Mouse (Mus musculus) spleen, postnatal 36 days (tissue): ENCODE data around the gene Rbm20.
"Not testable (repeated sequence)": the region's sequence is repeated elsewhere in the genome, so short reads cannot be mapped to it uniquely, and the experiment has no call there.

ENCODE experiments used
- DNase-seq, 2 experiments: peaks; one replicate each; pipeline ENCODE4 v3.0.0; 2022; ENCODE audit warnings: low spot score in 2 of 2, mixed read lengths in 1 of 2

Gene Rbm20

GRCm38 (mm10) chr19:53791751-53792720 is 114.9 kb downstream of the Rbm20 start:
- DNase-seq, result no peak

GRCm38 (mm10) chr19:53792976-53793897 is 116.1 kb downstream of the Rbm20 start:
- DNase-seq, result no peak

- DNase-seq, result no peak
These were observed 117.1 kb downstream of the Rbm20 start for GRCm38 (mm10) chr19:53793994-53794890.

GRCm38 (mm10) chr19:53794996-53795395 is 117.9 kb downstream of the Rbm20 start:
- no peak for DNase-seq

GRCm38 (mm10) chr19:53796020-53796419 is 118.9 kb downstream of the Rbm20 start:
- no peak for DNase-seq

- no peak for DNase-seq
These were observed 120.7 kb downstream of the Rbm20 start for GRCm38 (mm10) chr19:53797770-53798169.

- DNase-seq, result no peak
These were observed 122.8 kb downstream of the Rbm20 start for GRCm38 (mm10) chr19:53799885-53800284.

GRCm38 (mm10) chr19:53800365-53800999 is 123.4 kb downstream of the Rbm20 start:
- no peak for DNase-seq

GRCm38 (mm10) chr19:53801380-53801779 is 124.3 kb downstream of the Rbm20 start:
- no peak for DNase-seq

- DNase-seq, result no peak
These were observed 124.9 kb downstream of the Rbm20 start for GRCm38 (mm10) chr19:53801789-53802683.

- peak in 1 of 2 experiments; percentile 25 for DNase-seq
These were observed 126.8 kb downstream of the Rbm20 start for GRCm38 (mm10) chr19:53803954-53804353.

- DNase-seq, result no peak
These were observed 128.0 kb downstream of the Rbm20 start for GRCm38 (mm10) chr19:53805063-53805462.

- DNase-seq, result no peak
These were observed 129.0 kb downstream of the Rbm20 start for GRCm38 (mm10) chr19:53806126-53806525.

- DNase-seq, result not testable (repeated sequence)
These were observed 129.6 kb downstream of the Rbm20 start for GRCm38 (mm10) chr19:53806526-53807275.

- peak; percentile 42 to 43 for DNase-seq
These were observed 130.2 kb downstream of the Rbm20 start for GRCm38 (mm10) chr19:53807276-53807801.

- DNase-seq, result no peak
These were observed 131.1 kb downstream of the Rbm20 start for GRCm38 (mm10) chr19:53808041-53808777.

GRCm38 (mm10) chr19:53809185-53809861 is 132.2 kb downstream of the Rbm20 start:
- no peak for DNase-seq
